Mouse (Mus musculus): ENCODE measurements at regions not wholly inside any gene's neighbourhood (a gene's known extent, or its start where the extent isn't known, plus 50 kb on each side); places are given as distances from the start of the nearest gene placed in this dataset.

- no peak for TF ChIP-seq CTCF (conservative IDR thresholded peaks at IDR 0.05; ENCODE audit: insufficient read depth, insufficient read length, low read depth, low read length)
- no peak for TF ChIP-seq POLR2A (IDR thresholded peaks at IDR 0.05; ENCODE audit: low read depth, low read length)
Measured at GRCm38 (mm10) chr6:135629236-135629635, 266.9 kb downstream of the Emp1 start.
